Mouse (Mus musculus): ENCODE data around the gene Cmpk2.
A peak's percentile ranks its signal among the peaks of the same experiment; 100 is the strongest.
"Not testable (repeated sequence)": the region's sequence is repeated elsewhere in the genome, so short reads cannot be mapped to it uniquely, and the experiment has no call there.

Gene Cmpk2

GRCm38 (mm10) chr12:26469098-26470041 lies at the start of gene Cmpk2:
Gene Cmpk2, plus strand, starts transcription at chr12:26469204.
- DNase-seq (ENCODE audit: low spot score), result peak; percentile 77

- peak; percentile 26 for DNase-seq (ENCODE audit: low spot score)
These were observed 44.2 kb upstream of the Cmpk2 start for GRCm38 (mm10) chr12:26424841-26425240.

- DNase-seq (ENCODE audit: low spot score), result not testable (repeated sequence)
These were observed 40.2 kb upstream of the Cmpk2 start for GRCm38 (mm10) chr12:26428771-26429170.

DNA sequence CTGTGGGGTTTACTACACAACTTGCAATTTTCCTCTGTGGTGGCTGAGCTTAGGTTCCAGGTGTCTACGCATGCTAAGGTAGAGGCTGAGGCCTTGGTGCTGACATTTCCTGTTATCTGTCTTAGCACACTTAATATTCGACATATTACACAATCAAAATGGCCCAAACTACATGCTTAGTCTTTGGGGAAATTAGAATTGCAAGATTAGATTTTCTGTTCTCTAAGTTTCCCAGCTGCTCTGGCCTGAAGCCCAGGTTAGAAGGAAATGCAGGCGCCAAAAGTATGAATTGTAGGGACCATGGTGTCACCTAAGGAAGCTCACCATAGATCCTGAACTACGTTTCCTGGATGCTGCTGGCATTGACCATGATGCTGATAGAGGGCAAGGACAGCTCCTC lies 32.7 kb upstream of the Cmpk2 start:
- DNase-seq (ENCODE audit: low spot score), result no peak

DNA sequence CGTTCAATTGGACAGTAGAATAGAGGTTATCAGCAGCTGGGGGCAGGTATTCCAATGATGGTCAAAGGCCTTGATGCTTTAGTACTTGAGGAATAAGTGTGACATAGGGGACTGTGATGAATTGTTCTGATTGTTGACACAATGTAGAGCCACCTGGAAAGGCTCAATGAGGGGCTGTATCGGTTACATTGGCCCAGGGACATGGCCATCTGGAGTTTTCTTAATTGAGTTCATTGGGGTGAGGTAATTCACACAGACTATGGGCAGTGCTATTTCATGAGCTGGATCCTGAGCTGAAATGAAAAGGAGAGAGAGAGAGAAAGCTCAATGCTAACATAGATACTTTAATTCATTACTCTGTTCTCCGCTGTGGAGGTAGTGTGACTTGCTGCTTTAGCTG lies 31.1 kb upstream of the Cmpk2 start:
- no peak for DNase-seq (ENCODE audit: low spot score)

DNA sequence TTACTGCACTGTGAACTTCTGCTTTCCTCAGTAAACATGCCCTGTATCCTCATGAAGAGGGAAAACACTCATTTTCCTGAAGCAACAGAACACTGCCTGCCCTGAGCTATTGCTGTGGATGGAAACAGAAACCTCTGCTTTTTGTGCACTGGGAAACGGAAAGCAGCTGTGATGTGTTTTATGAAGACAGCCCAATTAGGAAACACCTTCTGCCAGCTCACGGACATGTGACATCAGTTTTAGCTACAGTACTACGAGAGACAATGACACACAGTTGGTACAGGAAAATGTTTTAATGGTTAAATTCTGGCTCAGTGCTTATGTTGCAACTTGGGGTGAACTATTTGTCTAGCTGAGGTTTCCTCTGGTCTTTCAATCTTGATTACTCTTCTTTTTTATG lies 29.6 kb upstream of the Cmpk2 start:
- no peak for DNase-seq (ENCODE audit: low spot score)

DNA sequence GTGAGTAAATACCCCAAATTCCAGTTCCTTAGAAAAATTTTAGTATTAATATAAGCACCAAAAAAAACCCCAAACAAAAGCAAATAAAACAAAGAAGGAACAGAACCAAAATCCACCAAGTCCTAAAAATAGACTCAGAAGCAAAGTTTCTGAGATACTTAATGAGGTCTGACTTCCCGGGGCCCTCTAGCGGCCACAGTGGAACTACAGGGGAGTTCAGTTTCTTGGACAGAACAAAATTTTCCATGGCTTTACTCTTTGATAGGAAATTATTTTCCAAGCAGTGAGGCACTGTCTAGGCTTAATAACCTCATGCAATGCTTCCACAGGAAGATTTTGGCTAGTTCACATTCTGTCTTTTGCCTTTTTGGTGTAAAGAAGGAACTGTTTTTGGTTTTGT lies 24.9 kb upstream of the Cmpk2 start:
- DNase-seq (ENCODE audit: low spot score), result peak; percentile 32

DNA sequence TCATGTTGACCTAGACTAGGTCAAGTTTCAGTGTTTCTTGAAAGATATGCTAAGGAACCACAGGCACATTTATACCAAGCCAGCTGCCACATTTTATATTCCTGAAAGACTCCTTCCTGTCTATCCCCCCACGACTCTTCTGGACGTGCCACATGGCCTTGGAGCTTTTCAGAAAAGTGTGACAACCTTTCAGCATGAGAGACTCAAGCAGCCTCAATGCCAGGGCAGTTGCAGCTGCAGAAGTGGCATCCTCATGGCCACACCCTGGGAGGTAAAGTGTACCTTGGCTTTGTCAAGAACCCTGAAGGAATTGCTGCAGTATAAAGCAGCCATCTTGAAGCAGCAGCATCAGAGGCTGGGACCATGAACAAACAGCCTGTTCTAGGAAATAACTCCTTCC lies 24.5 kb upstream of the Cmpk2 start:
- DNase-seq (ENCODE audit: low spot score), result no peak

- DNase-seq (ENCODE audit: low spot score), result no peak
These were observed 22.5 kb upstream of the Cmpk2 start for GRCm38 (mm10) chr12:26446377-26447045.

GRCm38 (mm10) chr12:26449483-26449882 lies 19.5 kb upstream of the Cmpk2 start:
- no peak for DNase-seq (ENCODE audit: low spot score)

- DNase-seq (ENCODE audit: low spot score), result no peak
These were observed 17.9 kb upstream of the Cmpk2 start for GRCm38 (mm10) chr12:26451150-26451549.

DNA sequence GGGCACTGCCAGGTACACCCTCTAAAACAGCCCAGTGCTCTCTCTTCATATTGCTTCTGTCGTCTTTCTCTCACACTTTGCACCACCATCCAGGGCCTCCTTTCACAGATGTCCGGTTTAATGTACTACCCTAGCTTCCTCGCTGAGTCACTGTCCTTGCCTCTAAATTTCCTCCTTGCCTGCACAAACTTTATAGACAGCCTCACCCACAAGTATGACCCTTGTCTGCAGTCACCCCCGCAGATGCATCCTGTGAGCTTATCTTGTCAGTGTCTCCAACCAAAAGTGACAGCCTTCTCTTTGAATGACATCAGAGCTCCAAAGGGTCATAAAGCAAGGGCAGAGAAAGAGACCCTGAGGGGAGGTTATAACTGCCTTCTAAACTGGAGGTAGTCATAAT lies 16.1 kb upstream of the Cmpk2 start:
- DNase-seq (ENCODE audit: low spot score), result no peak

DNA sequence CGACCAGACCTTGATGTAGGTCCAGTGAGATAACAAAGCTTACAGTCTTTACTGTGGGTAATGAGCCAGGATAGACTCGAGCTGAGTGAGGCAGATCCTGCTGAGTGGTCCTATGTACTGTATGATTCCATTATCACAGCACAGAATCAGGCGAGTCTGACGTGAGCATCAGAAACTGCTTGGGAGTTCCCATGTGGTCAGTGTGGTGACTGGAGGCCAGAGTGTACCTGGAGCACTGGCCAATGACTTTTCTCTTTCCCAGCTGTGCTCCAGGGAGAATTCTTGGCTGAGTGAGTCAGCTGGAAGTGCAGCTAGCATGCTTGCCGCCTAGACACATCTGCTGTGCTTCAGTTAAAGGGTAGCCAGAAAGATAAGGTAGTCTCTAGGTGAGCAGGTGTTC lies 14.3 kb upstream of the Cmpk2 start:
- DNase-seq (ENCODE audit: low spot score), result no peak

DNA sequence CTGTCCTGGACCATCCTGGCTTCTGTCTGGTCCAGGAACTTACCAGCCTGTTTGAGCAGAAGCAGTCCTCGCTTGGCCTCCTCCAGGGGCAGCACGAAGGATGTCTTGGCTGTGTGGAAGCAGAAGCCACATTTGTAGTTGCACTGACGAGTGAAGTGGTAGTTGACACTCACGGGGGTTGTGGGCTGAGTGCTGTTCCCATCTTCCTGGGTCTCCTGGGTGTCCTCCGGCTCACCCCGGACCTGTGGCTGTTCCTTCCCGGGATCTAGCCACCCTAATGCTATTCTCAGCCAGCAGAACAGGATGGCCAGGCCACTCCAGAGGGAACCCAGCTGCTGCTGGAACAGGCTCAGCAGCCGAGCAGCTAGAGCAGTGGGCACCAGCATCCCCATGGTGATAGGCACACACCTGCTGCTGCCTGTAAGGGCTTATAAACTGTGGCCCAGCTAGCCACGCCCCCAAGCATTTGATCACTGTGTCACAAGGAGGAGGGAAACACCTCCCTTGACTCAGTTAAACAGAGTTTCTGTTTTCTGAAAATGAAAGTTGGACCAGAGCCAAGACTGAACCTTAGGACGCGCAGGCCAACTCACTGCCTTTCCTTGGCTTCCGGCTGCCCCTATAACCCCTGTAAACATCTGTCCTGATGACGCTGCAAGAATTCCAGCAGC lies 12.8 kb upstream of the Cmpk2 start, which contains the start of gene Rsad2:
Gene Rsad2 (minus strand): TSS at position 425 of the 671 bp plus-strand sequence.
- DNase-seq (ENCODE audit: low spot score), result peak; percentile 89

- no peak for DNase-seq (ENCODE audit: low spot score)
These were observed 8.9 kb upstream of the Cmpk2 start for GRCm38 (mm10) chr12:26460091-26460490.

DNA sequence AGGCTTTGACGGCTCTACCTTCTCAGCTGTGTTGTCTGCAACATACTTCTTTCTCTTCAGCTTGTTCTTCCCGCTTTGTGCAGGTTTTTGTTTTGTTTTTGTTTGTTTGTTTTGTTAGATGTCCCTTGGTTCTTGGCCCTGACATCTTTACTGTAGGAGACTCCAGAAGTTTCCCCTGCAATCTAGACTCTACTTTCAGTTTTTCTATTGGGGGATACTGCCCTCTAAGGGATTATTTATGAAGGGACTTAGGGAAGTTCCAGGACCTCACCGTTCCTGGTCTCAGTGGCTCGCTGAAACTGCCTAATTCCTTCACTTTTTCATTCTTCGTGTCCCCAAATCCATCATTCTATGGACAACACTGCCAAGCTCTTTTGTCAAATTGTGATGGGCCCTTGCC lies 3.4 kb upstream of the Cmpk2 start:
- no peak for DNase-seq (ENCODE audit: low spot score)

GRCm38 (mm10) chr12:26470042-26470409 lies 1.0 kb downstream of the Cmpk2 start:
- no peak for DNase-seq (ENCODE audit: low spot score)

DNA sequence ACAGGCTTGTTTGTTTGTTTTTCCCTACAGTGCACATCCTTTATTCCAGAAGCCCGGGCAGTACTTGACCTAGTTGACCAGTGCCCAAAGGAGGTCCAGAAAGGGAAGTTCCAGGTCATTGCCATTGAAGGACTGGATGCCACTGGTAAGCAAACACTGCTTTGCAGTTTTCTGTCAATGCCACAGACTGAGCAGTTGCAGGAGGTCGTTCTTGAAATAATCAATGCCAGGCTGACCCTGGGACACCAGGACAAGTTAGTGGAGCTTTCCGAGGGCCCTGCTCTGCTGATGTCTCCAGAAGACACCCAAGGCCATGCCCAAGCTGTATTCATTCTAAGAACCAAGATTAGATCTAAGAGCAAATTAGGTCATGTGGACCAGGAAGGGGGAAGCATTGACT lies 2.4 kb downstream of the Cmpk2 start:
- DNase-seq (ENCODE audit: low spot score), result no peak

GRCm38 (mm10) chr12:26472770-26473481 lies 3.9 kb downstream of the Cmpk2 start:
- DNase-seq (ENCODE audit: low spot score), result no peak

DNA sequence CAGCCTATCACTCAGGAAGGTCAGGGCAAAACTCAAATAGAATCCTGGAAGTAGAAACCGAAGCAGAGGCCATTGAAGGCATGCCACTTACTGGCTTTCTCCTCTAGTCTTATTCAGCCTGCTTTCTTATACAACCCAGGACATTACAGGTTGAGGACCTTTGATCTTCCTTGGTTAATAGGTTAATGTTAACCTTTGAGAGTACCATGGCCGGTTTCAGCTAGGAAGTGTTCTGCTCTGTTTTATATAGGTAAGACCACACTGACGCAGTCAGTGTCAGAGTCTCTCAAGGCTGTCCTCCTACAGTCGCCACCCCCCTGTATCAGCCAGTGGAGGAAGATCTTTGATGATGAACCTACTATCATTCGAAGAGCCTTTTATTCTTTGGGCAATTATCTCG lies 4.7 kb downstream of the Cmpk2 start:
- no peak for DNase-seq (ENCODE audit: low spot score)

DNA sequence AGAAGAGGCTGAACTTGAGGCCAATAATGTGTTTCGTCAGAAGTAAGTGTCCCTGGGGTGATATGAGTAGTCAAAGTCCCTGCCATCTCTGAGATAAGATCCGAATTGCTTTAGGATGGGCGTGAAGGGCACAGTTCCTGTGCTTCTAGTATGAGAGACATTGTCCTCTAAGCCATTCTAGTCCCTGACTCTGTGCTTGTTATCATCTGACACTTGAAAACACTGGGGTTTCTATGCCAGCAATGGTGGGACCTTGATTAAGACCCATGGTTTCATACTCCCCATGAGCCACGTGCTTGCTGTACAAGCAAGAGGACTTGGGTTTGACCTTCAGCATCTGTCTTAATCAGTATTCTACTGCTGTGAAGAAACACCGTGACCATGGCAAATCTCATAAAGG lies 8.2 kb downstream of the Cmpk2 start:
- DNase-seq (ENCODE audit: low spot score), result no peak
